Mouse (Mus musculus) heart, embryonic 13.5 days (tissue): ENCODE measurements around the gene Clasp1. TPM values are rescaled to one million over a fixed set of nuclear protein-coding genes. Genes with fewer than 3 reads are reported as not detected.

Source experiments
- ATAC-seq: fragments of 200-750 bp; cut with Nextera tagmentation; 2 replicates; pipeline ENCODE4 v1.8.0; 2017; ENCODE audit warnings: moderate TSS enrichment; ENCODE audit not compliant: insufficient number of reproducible peaks, low FRiP score, low TSS enrichment; ENCODE audit errors: extremely low read depth
- H3K27ac ChIP-seq: fragments of 300-500 bp; sonication (generic); replicated peaks from 2 replicates; pipeline ENCODE4 v1.5.1; 2015; ENCODE audit warnings: moderate library complexity, mild to moderate bottlenecking, inconsistent platforms
- H3K27me3 ChIP-seq: fragments of 300-500 bp; sonication (generic); replicated peaks from 2 replicates; pipeline ENCODE4 v1.6.1; 2015; ENCODE audit warnings: mild to moderate bottlenecking, inconsistent platforms
- H3K36me3 ChIP-seq: fragments of 300-500 bp; sonication (generic); 2 replicates; pipeline ENCODE4 v1.6.1; 2015; ENCODE audit warnings: mild to moderate bottlenecking, inconsistent platforms
- H3K4me1 ChIP-seq: fragments of 300-500 bp; sonication (generic); 2 replicates; pipeline ENCODE4 v1.6.1; 2015; ENCODE audit warnings: inconsistent platforms
- H3K4me2 ChIP-seq: fragments of 300-500 bp; sonication (generic); 2 replicates; pipeline ENCODE4 v1.6.1; 2015; ENCODE audit warnings: inconsistent platforms, mild to moderate bottlenecking, moderate library complexity
- H3K4me3 ChIP-seq: fragments of 300-500 bp; sonication (generic); 2 replicates; pipeline ENCODE4 v1.5.1; 2015; ENCODE audit warnings: moderate library complexity, mild to moderate bottlenecking, inconsistent platforms
- H3K9ac ChIP-seq: fragments of 300-500 bp; sonication (generic); 2 replicates; pipeline ENCODE4 v1.6.1; 2015; ENCODE audit warnings: inconsistent platforms, mild to moderate bottlenecking, moderate library complexity
- H3K9me3 ChIP-seq: fragments of 300-500 bp; sonication (generic); 2 replicates; pipeline ENCODE4 v1.6.1; 2016; ENCODE audit warnings: inconsistent platforms
- WGBS: fragments of 180-500 bp; shearing (Covaris S2); methylation state at CpG from one replicate; pipeline ENCODE4 v1.1.7; 2015; ENCODE audit warnings: mixed read lengths; 5-methylcytosine and 5-hydroxymethylcytosine counted together
- polyA plus RNA-seq: library from polyadenylated mRNA; unstranded; fragments of >200 nt; fragmentation: Nextera tagmentation; extraction: Ambion mirVana; gene quantifications from 2 replicates; pipeline ENCODE4 v1.2.1, GENCODE M21; 2015

The Clasp1 gene
- 73.2 and 78.7 TPM in 2 replicates for polyA plus RNA-seq

DNA sequence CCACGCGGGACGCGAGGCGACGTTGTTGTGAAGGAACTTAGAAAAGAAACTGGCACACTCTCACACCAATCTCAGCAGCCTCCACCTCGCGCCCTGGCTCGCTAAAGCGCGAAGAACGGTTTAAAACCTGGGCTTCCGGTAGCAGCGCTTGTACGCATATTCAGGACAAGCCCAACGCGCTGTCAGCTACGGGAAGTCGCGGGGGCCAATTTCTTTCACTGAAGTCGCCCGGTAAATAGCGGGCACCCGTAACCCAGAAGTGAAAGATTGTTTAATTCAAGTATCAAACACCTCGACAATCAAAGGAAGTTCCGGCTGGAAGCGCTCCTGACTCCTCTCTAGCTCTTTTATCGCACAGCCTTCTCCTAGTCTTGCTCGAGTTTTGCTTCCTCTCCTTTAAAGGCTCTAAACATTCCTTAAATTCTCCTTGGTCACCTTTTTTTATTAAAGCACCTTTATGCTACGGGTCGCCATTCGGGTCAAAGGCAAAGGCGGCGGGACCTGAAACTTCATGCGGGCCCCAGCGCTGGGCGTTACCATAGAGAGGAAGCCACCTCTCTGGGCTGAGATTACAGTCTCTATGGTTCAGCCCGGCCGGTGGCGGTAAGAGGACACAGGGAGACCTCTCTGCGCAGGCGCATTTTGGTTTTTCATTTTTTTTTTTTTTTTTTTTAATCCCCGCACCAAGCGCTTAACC is at the start of gene Clasp1:
Gene Clasp1 (plus strand): TSS at position 302 of the 697 bp plus-strand sequence.
- Histone ChIP-seq H3K27ac (peak within 1 kb of the TSS; percentile 93), H3K4me1 (peaks cover 25% of the 10 kb centered on the region), H3K4me3 (peak within 1 kb of the TSS; percentile 80), H3K4me2 (peak within 1 kb of the TSS; percentile 76), H3K36me3 (peaks cover 10% of the 10 kb centered on the region), H3K9me3 (no peaks in the 10 kb centered on the region), H3K9ac (peak within 1 kb of the TSS; percentile 95), H3K27me3 (no peaks in the 10 kb centered on the region)
- WGBS: under 1% methylated on average over 44 of the region's 44 CpGs
- peak; percentile 91 for ATAC-seq

DNA sequence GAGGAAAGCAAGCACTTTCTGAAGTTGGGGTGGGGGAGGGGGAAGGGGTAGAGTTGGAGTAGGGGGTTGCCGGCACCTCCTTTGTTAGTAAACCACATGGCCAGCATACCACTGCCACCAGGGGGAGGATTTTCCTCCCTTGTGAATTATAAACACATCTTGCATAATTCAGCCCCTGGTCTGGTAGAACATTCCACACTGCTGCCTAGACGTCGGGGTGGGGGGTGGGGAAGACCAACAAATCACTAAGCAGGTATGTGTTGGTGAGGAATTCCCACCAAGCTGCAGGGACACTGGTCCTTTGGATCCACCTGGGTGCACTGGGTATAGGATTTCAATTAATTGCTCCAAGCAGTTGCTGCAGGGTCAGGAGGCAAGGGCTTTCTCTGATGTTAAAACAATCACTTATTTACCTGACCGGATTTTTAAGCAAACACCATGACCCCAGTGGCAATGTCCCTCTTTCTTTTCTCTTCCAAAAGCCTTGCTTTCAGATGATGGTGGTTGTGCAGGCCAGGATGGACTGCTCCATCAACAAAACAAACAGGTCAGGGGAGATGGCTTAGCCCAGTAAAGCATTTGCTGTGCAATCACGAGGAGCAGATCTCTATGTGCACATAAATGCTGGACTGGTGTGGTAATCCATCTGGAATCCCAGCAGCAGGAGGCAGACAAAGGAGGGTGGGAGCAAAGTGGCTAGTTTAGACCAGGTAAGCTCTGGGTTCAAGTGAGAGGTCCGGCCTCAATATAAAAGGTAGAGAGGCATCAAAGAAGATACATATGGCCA is 45.0 kb upstream of the Clasp1 start:
- Histone ChIP-seq H3K36me3 (no peaks in the 10 kb centered on the region), H3K4me3 (no peak overlapping the region), H3K4me1 (peaks cover 7% of the 10 kb centered on the region), H3K27ac (no peak overlapping the region), H3K9me3 (no peaks in the 10 kb centered on the region), H3K4me2 (no peak overlapping the region), H3K9ac (no peak overlapping the region), H3K27me3 (no peaks in the 10 kb centered on the region)
- ATAC-seq: no peak
- 38% methylated on average over 6 of the region's 6 CpGs for WGBS

DNA sequence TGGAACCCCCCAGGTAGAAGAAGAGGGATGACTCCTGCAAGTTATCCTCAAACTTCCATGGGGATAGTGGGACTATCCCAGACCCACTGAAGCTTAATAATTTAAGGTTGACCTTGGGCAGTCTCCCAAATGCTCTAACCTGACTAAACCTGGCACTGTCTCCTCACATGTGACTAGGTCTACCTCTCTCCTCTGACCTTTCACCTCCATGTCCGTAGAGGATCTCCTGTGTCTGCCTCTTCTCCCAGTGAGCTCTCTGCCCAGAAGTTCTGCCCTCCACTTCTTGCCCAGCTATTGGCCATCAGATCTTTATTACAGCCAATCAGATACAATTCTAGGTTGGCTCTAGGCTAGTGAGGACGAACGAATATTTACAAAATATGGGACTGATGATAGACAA is 38.9 kb upstream of the Clasp1 start:
- H3K27me3 ChIP-seq: no peaks in the 10 kb centered on the region
- H3K4me1 ChIP-seq: no peaks in the 10 kb centered on the region
- H3K9me3 ChIP-seq: no peaks in the 10 kb centered on the region
- no peak overlapping the region for H3K9ac ChIP-seq
- H3K4me3 ChIP-seq: no peak overlapping the region
- no peaks in the 10 kb centered on the region for H3K36me3 ChIP-seq
- H3K4me2 ChIP-seq: no peak overlapping the region
- no peak overlapping the region for H3K27ac ChIP-seq
- WGBS: 73% methylated on average over 3 of the region's 3 CpGs
- ATAC-seq: no peak

DNA sequence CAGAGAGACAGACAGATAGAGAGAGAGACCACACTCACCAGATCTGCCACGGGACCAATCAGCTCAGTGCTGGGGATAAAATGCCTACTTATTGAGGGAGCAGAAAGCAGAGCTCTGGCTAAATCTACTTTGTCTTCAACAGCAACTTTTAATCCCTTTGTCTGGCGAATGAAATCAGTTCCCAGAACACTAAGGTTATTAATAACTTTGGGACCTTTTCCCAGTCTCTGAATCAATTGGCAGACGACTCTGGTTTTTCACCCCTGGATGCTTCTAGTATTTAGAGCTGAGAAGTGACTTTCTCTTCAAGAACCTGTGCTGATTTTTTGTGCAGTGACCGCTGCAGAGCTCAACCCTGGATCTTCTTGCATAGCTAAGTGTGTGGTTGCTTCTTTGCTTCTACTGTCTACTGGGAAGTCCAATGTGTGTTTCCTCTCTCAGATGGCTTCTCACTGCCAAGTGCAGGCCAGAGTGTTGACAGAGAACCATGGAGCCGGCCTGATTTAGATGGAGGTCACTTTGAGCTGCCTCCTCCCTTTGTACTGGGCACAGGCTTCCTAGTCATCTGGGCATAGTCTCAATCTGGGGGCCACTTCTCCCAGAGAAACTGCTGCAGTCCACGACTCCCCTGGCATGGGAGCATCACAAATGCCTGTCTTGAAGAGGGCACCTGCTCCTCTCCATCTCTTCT is 29.6 kb upstream of the Clasp1 start:
- H3K4me3 ChIP-seq: no peak overlapping the region
- WGBS: 36% methylated on average over 6 of the region's 6 CpGs
- H3K36me3 ChIP-seq: no peaks in the 10 kb centered on the region
- peaks cover 18% of the 10 kb centered on the region for H3K4me1 ChIP-seq
- no peaks in the 10 kb centered on the region for H3K9me3 ChIP-seq
- H3K27ac ChIP-seq: peak overlapping the region; percentile 84
- H3K27me3 ChIP-seq: no peaks in the 10 kb centered on the region
- no peak for ATAC-seq
- peak overlapping the region; percentile 58; the same call in 1 of the 2 replicates for H3K9ac ChIP-seq
- peak overlapping the region; percentile 36 for H3K4me2 ChIP-seq

DNA sequence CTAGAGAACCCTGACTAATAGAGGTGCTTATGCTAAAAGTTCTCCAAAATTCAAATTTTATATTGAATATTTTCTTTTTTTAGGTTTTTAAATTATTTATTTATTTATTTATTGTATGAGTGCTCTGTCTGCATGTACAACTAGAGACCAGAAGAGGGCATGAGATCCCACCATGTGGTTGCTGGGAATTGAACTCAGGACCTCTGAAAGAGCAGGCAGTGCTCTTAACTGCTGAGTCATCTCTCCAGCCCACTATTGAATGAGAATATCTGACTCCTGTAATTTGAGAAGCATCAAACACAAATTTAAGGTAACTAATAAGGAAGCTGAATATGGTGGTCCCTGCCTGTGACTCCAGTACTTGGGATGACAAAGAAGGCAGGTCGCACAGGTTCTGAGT is 20.9 kb upstream of the Clasp1 start:
- 82% methylated on average over 1 of the region's 1 CpGs for WGBS
- Histone ChIP-seq H3K27me3 (no peaks in the 10 kb centered on the region), H3K4me3 (no peak overlapping the region), H3K4me1 (peaks cover 5% of the 10 kb centered on the region), H3K36me3 (no peaks in the 10 kb centered on the region), H3K27ac (no peak overlapping the region), H3K9ac (no peak overlapping the region), H3K9me3 (no peaks in the 10 kb centered on the region), H3K4me2 (no peak overlapping the region)
- no peak for ATAC-seq

DNA sequence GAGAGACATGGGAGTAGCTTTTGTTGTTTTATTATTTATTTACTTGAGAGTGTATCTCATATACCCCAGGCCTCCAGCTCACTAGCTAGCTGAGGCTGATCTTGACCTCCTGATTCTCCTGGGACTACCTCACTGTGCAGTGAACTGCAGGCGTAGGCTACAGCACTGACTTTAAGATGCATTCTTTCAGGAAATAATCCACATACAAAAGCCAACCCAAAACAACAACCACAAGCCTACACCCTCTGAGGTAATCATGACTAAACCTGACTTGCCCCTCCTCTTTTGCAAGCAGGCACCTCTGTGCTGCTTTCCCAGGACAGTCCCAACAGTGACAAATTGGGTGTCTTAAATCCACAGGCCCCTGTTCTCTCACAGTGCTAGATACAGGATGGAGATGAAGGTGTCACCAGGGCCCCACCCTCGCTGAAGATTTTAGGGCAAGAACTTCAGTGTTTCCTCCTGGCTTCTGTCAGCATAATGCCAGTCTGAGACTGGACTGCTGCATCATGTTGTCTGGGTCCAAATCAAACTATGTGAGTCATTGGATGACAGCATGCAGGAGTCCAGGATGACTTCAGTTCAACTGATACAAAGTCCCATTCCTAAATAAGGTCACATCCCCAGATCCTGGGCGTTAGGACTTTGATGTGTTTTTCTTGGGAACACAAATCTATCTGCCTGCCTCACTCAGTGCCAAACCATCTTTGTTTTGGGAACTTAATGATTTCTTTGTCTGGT is 20.0 kb upstream of the Clasp1 start:
- Histone ChIP-seq H3K27ac (no peak overlapping the region), H3K4me2 (no peak overlapping the region), H3K36me3 (no peaks in the 10 kb centered on the region), H3K4me3 (no peak overlapping the region), H3K9me3 (no peaks in the 10 kb centered on the region), H3K9ac (no peak overlapping the region), H3K4me1 (peaks cover 5% of the 10 kb centered on the region), H3K27me3 (no peaks in the 10 kb centered on the region)
- no peak; the same call in 1 of the 2 replicates for ATAC-seq
- 56% methylated on average over 3 of the region's 3 CpGs for WGBS

DNA sequence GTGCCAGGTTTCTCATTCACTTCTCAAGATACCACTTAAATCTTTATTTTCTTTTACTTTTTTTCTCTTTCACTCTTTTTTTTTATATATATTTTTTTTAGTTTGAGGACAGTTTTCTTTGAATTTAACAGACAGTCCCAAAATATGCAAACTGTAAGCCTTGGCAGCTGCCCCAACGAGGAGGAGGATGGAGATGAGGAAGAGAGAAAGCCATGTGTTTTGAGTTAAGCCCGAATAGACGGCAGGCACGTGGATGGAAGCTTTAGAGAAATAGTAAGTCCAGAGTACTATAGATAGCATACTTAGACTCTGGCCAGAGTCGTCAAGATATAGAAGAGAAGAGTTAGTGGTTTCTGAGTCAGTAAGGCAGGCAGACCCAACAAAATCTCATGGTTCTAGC is 11.1 kb upstream of the Clasp1 start:
- Histone ChIP-seq H3K27ac (no peak overlapping the region), H3K27me3 (no peaks in the 10 kb centered on the region), H3K4me3 (no peak overlapping the region), H3K9ac (no peak overlapping the region), H3K9me3 (no peaks in the 10 kb centered on the region), H3K4me2 (no peak overlapping the region), H3K36me3 (no peaks in the 10 kb centered on the region), H3K4me1 (no peaks in the 10 kb centered on the region)
- no peak for ATAC-seq
- WGBS: 60% methylated on average over 5 of the region's 5 CpGs

DNA sequence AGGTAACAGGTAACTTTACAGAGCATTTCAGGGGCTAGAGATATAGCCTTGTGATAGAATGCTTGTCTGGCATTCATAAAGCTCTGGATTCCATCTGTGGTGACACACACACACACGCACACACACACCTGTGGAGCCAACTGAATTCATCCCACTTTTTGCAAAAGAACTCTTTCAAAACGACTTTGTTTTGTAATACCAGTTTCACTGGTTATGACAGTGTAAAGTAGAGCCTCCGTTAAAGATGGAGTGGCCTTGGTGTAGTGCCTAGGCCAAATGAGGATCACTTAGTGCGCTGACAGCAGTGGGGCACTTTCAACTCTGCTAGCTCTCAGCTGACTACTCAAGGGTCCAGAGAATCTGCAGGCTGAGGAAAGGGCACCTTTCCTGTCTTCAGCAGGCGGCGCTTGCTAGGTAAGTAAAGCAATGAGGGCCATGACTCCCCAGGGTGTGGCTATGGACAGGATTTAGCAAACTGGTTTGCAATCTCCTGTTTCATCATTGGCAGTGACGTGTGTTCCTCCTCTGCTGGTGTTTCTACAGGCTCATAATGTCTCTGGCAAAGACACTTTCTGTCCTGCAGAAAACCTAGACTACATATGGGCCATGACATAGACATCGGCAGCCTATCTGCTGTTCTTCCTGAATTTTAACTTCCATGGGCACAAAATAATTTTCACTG is 8.6 kb upstream of the Clasp1 start:
- no peak for ATAC-seq
- H3K27ac ChIP-seq: no peak overlapping the region
- no peaks in the 10 kb centered on the region for H3K4me1 ChIP-seq
- WGBS: 63% methylated on average over 8 of the region's 8 CpGs
- H3K4me2 ChIP-seq: no peak overlapping the region
- H3K4me3 ChIP-seq: no peak overlapping the region
- H3K9me3 ChIP-seq: no peaks in the 10 kb centered on the region
- H3K9ac ChIP-seq: no peak overlapping the region
- H3K36me3 ChIP-seq: no peaks in the 10 kb centered on the region
- H3K27me3 ChIP-seq: no peaks in the 10 kb centered on the region

DNA sequence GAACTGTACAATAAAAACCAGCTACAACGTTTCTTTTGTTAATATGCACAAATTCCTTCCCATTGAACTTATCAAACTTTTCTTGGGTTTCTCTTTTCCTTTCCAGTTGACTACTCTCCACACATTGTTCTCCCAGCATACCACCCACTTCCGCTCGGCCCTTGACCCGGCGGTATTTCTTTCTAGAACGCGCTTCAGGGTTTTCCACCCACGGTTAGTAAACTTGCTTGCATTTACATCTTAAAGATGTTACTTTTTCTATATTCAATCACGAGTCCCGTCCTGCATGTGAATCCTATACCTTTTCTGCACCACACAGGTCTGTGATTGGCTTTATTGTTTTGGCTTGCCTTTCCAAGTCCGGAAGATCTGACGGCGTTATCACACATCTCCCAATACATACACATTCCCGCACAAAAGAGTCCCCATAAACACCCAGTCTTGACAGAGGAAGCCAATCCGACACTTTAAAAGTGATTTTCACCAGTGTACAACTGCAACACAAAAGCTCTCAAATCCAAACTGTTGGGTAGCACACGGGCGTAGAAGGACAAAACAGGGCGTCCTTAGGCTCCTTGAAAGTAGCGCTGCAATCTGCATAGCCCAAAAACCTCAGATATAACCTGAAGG is 616 bp upstream of the Clasp1 start:
- H3K4me1 ChIP-seq: peaks cover 25% of the 10 kb centered on the region
- peak overlapping the region; percentile 80 for H3K4me3 ChIP-seq
- no peak; the same call in 1 of the 2 replicates for ATAC-seq
- H3K4me2 ChIP-seq: peak overlapping the region; percentile 76
- peak overlapping the region; percentile 95 for H3K9ac ChIP-seq
- peak overlapping the region; percentile 93 for H3K27ac ChIP-seq
- H3K9me3 ChIP-seq: no peaks in the 10 kb centered on the region
- H3K36me3 ChIP-seq: peaks cover 5% of the 10 kb centered on the region
- WGBS: under 1% methylated on average over 19 of the region's 19 CpGs
- H3K27me3 ChIP-seq: no peaks in the 10 kb centered on the region
